Mouse (Mus musculus): Measurements from ENCODE around the gene Necab2. TPM values are rescaled to one million over a fixed set of nuclear protein-coding genes. Genes with fewer than 3 reads are reported as not detected.

Necab2 gene
- polyA plus RNA-seq, 2 experiments from 2014 or later = not detected

- no peak for ATAC-seq
Measured at GRCm38 (mm10) chr8:119452919-119453318, 6.4 kb downstream of the Necab2 start.

GRCm38 (mm10) chr8:119456045-119456444 is 9.5 kb downstream of the Necab2 start:
- no peak for ATAC-seq

- ATAC-seq = no peak
Measured at GRCm38 (mm10) chr8:119459724-119460123, 13.2 kb downstream of the Necab2 start.

GRCm38 (mm10) chr8:119461356-119461755 is 14.8 kb downstream of the Necab2 start:
- ATAC-seq = no peak

GRCm38 (mm10) chr8:119463709-119464108 is 17.2 kb downstream of the Necab2 start:
- no peak for ATAC-seq

GRCm38 (mm10) chr8:119466105-119466504 is 19.6 kb downstream of the Necab2 start:
- no peak for ATAC-seq

GRCm38 (mm10) chr8:119466794-119467193 is 20.3 kb downstream of the Necab2 start:
- ATAC-seq = no peak

GRCm38 (mm10) chr8:119468091-119468490 is 21.6 kb downstream of the Necab2 start:
- ATAC-seq = no peak

GRCm38 (mm10) chr8:119478684-119479083 is 32.2 kb downstream of the Necab2 start:
- no peak for ATAC-seq

GRCm38 (mm10) chr8:119484145-119484896 is 37.8 kb downstream of the Necab2 start:
- no peak for ATAC-seq

- no peak for ATAC-seq
Measured at GRCm38 (mm10) chr8:119487093-119487492, 40.6 kb downstream of the Necab2 start.

GRCm38 (mm10) chr8:119496848-119497247 is 50.3 kb downstream of the Necab2 start:
- peak; percentile 80 for ATAC-seq

GRCm38 (mm10) chr8:119499836-119500235 is 53.3 kb downstream of the Necab2 start:
- no peak for ATAC-seq

GRCm38 (mm10) chr8:119501598-119501997 is 55.1 kb downstream of the Necab2 start, which contains the start of gene Slc38a8:
Slc38a8 (minus strand) TSS chr8:119501698.
- ATAC-seq = no peak

- no peak for ATAC-seq
Measured at GRCm38 (mm10) chr8:119502111-119502510, 55.6 kb downstream of the Necab2 start.

- ATAC-seq = no peak
Measured at GRCm38 (mm10) chr8:119503191-119503767, 56.8 kb downstream of the Necab2 start.

GRCm38 (mm10) chr8:119505488-119505887 is 59.0 kb downstream of the Necab2 start:
- no peak for ATAC-seq

- ATAC-seq = no peak
Measured at GRCm38 (mm10) chr8:119506106-119506505, 59.6 kb downstream of the Necab2 start.

- ATAC-seq = no peak
Measured at GRCm38 (mm10) chr8:119510471-119510870, 64.0 kb downstream of the Necab2 start.

- no peak for ATAC-seq
Measured at GRCm38 (mm10) chr8:119511722-119512121, 65.2 kb downstream of the Necab2 start.

- ATAC-seq = no peak
Measured at GRCm38 (mm10) chr8:119513405-119513804, 66.9 kb downstream of the Necab2 start.

- ATAC-seq = no peak
Measured at GRCm38 (mm10) chr8:119514940-119515339, 68.4 kb downstream of the Necab2 start.

GRCm38 (mm10) chr8:119515767-119516166 is 69.2 kb downstream of the Necab2 start:
- no peak for ATAC-seq

- ATAC-seq = no peak
Measured at GRCm38 (mm10) chr8:119516674-119517073, 70.2 kb downstream of the Necab2 start.

All from CD4-positive, CD25-positive, alpha-beta regulatory T cell, adult 4 months (primary cell).